Mouse (Mus musculus): ENCODE measurements at regions not wholly inside any gene's neighbourhood (a gene's known extent, or its start where the extent isn't known, plus 50 kb on each side); places are given as distances from the start of the nearest gene placed in this dataset.
A peak's percentile ranks its signal among the peaks of the same experiment; 100 is the strongest.

GRCm38 (mm10) chr15:40223272-40223671 is 89.1 kb downstream of the 9330182O14Rik start:
- DNase-seq (ENCODE audit: low read depth), result no peak

- DNase-seq (ENCODE audit: low read depth), result no peak
Observed at GRCm38 (mm10) chr15:40241764-40242163, 107.6 kb downstream of the 9330182O14Rik start.

- DNase-seq (ENCODE audit: low read depth), result no peak
Observed at GRCm38 (mm10) chr15:40248966-40249365, 114.8 kb downstream of the 9330182O14Rik start.

- DNase-seq (ENCODE audit: low read depth), result no peak
Observed at GRCm38 (mm10) chr15:40259433-40259832, 125.3 kb downstream of the 9330182O14Rik start.

GRCm38 (mm10) chr15:40279021-40279420 is 144.9 kb downstream of the 9330182O14Rik start:
- no peak for DNase-seq (ENCODE audit: low read depth)

- DNase-seq (ENCODE audit: low read depth), result no peak
Observed at GRCm38 (mm10) chr15:40280551-40280950, 146.4 kb downstream of the 9330182O14Rik start.

GRCm38 (mm10) chr15:40281078-40281720 is 147.0 kb downstream of the 9330182O14Rik start:
- DNase-seq (ENCODE audit: low read depth), result no peak

GRCm38 (mm10) chr15:40291602-40292001 is 157.4 kb downstream of the 9330182O14Rik start:
- DNase-seq (ENCODE audit: low read depth), result no peak

- no peak for DNase-seq (ENCODE audit: low read depth)
Observed at GRCm38 (mm10) chr15:40312226-40312625, 178.1 kb downstream of the 9330182O14Rik start.

GRCm38 (mm10) chr15:40339746-40340145 is 205.6 kb downstream of the 9330182O14Rik start:
- no peak for DNase-seq (ENCODE audit: low read depth)

- DNase-seq (ENCODE audit: low read depth), result no peak
Observed at GRCm38 (mm10) chr15:40340269-40340668, 206.1 kb downstream of the 9330182O14Rik start.

GRCm38 (mm10) chr15:40351473-40351872 is 217.3 kb downstream of the 9330182O14Rik start:
- DNase-seq (ENCODE audit: low read depth), result no peak

- no peak for DNase-seq (ENCODE audit: low read depth)
Observed at GRCm38 (mm10) chr15:40354802-40355487, 220.8 kb downstream of the 9330182O14Rik start.

GRCm38 (mm10) chr15:40356096-40356495 is 221.9 kb downstream of the 9330182O14Rik start:
- no peak for DNase-seq (ENCODE audit: low read depth)

- DNase-seq (ENCODE audit: low read depth), result no peak
Observed at GRCm38 (mm10) chr15:40358341-40358740, 224.2 kb downstream of the 9330182O14Rik start.

- no peak for DNase-seq (ENCODE audit: low read depth)
Observed at GRCm38 (mm10) chr15:40361849-40362533, 227.8 kb downstream of the 9330182O14Rik start.

GRCm38 (mm10) chr15:40364221-40364621 is 230.1 kb downstream of the 9330182O14Rik start:
- peak; percentile 20 for DNase-seq (ENCODE audit: low read depth)

GRCm38 (mm10) chr15:40365613-40366012 is 231.4 kb downstream of the 9330182O14Rik start:
- no peak for DNase-seq (ENCODE audit: low read depth)

GRCm38 (mm10) chr15:40367026-40367425 is 232.9 kb downstream of the 9330182O14Rik start:
- DNase-seq (ENCODE audit: low read depth), result no peak

GRCm38 (mm10) chr15:40368746-40369145 is 234.6 kb downstream of the 9330182O14Rik start:
- no peak for DNase-seq (ENCODE audit: low read depth)

GRCm38 (mm10) chr15:40371486-40371885 is 237.3 kb downstream of the 9330182O14Rik start:
- DNase-seq (ENCODE audit: low read depth), result no peak

- DNase-seq (ENCODE audit: low read depth), result no peak
Observed at GRCm38 (mm10) chr15:40386526-40386925, 252.4 kb downstream of the 9330182O14Rik start.

- DNase-seq (ENCODE audit: low read depth), result no peak
Observed at GRCm38 (mm10) chr15:40387746-40388145, 253.6 kb downstream of the 9330182O14Rik start.
